Mouse (Mus musculus) hindbrain, embryonic 13.5 days (tissue): ENCODE results near the gene Agtr1a. TPM values are rescaled to one million over a fixed set of nuclear protein-coding genes. Genes with fewer than 3 reads are reported as not detected.

Experiments
- ATAC-seq: fragments of 200-750 bp; cut with Nextera tagmentation; 2 replicates; pipeline ENCODE4 v1.8.0; 2017; ENCODE audit warnings: moderate TSS enrichment; ENCODE audit not compliant: low FRiP score
- H3K27ac ChIP-seq: fragments of 300-500 bp; sonication (generic); 2 replicates; pipeline ENCODE4 v1.5.1; 2015; ENCODE audit warnings: inconsistent platforms, mild to moderate bottlenecking, moderate library complexity
- H3K27me3 ChIP-seq: fragments of 300-500 bp; sonication (generic); 2 replicates; pipeline ENCODE4 v1.6.1; 2015; ENCODE audit warnings: mild to moderate bottlenecking, inconsistent platforms
- H3K36me3 ChIP-seq: fragments of 300-500 bp; sonication (generic); 2 replicates; pipeline ENCODE4 v1.6.1; 2015; ENCODE audit warnings: mild to moderate bottlenecking, inconsistent platforms
- H3K4me1 ChIP-seq: fragments of 300-500 bp; sonication (generic); replicated peaks from 2 replicates; pipeline ENCODE4 v1.6.1; 2015; ENCODE audit warnings: inconsistent platforms
- H3K4me2 ChIP-seq: fragments of 300-500 bp; sonication (generic); 2 replicates; pipeline ENCODE4 v1.6.1; 2015; ENCODE audit warnings: inconsistent platforms, mild to moderate bottlenecking, moderate library complexity
- H3K4me3 ChIP-seq: fragments of 300-500 bp; sonication (generic); 2 replicates; pipeline ENCODE4 v1.5.1; 2015; ENCODE audit warnings: mild to moderate bottlenecking, inconsistent platforms
- H3K9ac ChIP-seq: fragments of 300-500 bp; sonication (generic); 2 replicates; pipeline ENCODE4 v1.6.1; 2015; ENCODE audit warnings: mild to moderate bottlenecking, inconsistent platforms
- H3K9me3 ChIP-seq: fragments of 300-500 bp; sonication (generic); 2 replicates; pipeline ENCODE4 v1.6.1; 2016; ENCODE audit warnings: inconsistent platforms
- WGBS: fragments of 180-500 bp; shearing (Covaris S2); methylation state at CpG from one replicate; pipeline ENCODE4 v1.1.7; 2015; 5-methylcytosine and 5-hydroxymethylcytosine counted together
- polyA plus RNA-seq: library from polyadenylated mRNA; unstranded; fragments of >200 nt; fragmentation: Nextera tagmentation; extraction: Ambion mirVana; gene quantifications from 2 replicates; pipeline ENCODE4 v1.2.1, GENCODE M21; 2015

Gene Agtr1a
- polyA plus RNA-seq, 1 experiment from 2014 or later, result 0.40 TPM

DNA sequence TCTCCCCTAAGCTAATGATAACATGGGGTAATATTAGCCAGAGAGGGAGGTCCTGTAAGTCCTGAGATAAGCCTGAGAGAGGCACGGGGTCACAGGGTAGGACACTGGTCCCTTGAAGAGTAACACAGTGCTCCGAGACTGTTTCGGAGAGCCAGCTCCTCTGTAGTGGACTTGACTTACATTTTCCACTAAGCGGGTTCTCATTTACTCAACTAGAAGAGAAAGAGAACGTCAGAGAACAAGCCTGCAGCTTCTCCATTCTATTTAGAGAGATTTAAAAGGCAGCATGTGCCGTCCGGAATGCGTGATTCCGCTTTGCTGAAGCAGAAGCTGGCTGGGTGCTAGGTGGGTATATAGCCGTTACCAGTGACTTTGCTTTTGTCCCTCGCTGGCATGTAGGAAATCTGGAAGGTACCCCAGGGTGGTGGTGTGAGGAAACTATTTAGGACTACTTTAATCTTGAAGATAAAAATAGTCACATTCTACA lies 9.2 kb downstream of the Agtr1a start:
- H3K4me3 ChIP-seq, result no peak overlapping the region
- no peaks in the 10 kb centered on the region for H3K9me3 ChIP-seq
- H3K27me3 ChIP-seq, result no peaks in the 10 kb centered on the region
- no peak for ATAC-seq
- H3K27ac ChIP-seq, result no peak overlapping the region
- no peaks in the 10 kb centered on the region for H3K4me1 ChIP-seq
- no peak overlapping the region for H3K4me2 ChIP-seq
- no peak overlapping the region for H3K9ac ChIP-seq
- 90% methylated on average over 11 of the region's 11 CpGs for WGBS
- no peaks in the 10 kb centered on the region for H3K36me3 ChIP-seq

GRCm38 (mm10) chr13:30346881-30347280 lies 10.6 kb downstream of the Agtr1a start:
- no peak overlapping the region for H3K4me3 ChIP-seq
- H3K9me3 ChIP-seq, result no peaks in the 10 kb centered on the region
- no peak overlapping the region for H3K4me2 ChIP-seq
- no peaks in the 10 kb centered on the region for H3K4me1 ChIP-seq
- H3K9ac ChIP-seq, result no peak overlapping the region
- no peaks in the 10 kb centered on the region for H3K27me3 ChIP-seq
- no peak overlapping the region for H3K27ac ChIP-seq
- WGBS, result 91% methylated on average over 4 of the region's 4 CpGs
- H3K36me3 ChIP-seq, result no peaks in the 10 kb centered on the region
- ATAC-seq, result no peak

GRCm38 (mm10) chr13:30348306-30348705 lies 12.1 kb downstream of the Agtr1a start:
- H3K27ac ChIP-seq, result no peak overlapping the region
- H3K9ac ChIP-seq, result no peak overlapping the region
- H3K36me3 ChIP-seq, result no peaks in the 10 kb centered on the region

DNA sequence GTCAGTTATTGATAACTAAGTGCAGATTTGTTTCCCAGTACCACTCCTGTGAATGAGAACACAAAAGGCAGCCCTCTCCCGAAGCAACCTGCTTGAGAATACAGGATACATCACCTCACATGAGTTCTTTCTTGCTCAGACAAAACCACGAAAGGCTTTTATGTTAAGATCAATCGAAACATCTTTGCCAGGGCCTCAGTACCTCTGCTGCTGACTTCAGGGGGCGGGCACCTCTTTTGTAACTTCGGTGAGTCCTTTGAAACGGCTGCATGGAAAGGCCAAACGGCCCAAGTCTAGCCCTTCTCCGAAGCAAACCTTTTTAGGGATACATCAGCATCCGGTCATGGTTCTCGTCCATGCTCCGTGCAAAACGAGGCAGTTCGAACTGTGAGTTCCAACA lies 15.7 kb downstream of the Agtr1a start:
- ATAC-seq, result no peak
- 48% methylated on average over 13 of the region's 13 CpGs for WGBS
- no peak overlapping the region for H3K4me3 ChIP-seq

More at GRCm38 (mm10) chr13:30348306-30348705, 12.1 kb downstream of the Agtr1a start:
- no peak overlapping the region for H3K4me2 ChIP-seq
- H3K4me3 ChIP-seq, result no peak overlapping the region
- no peaks in the 10 kb centered on the region for H3K27me3 ChIP-seq
- no peaks in the 10 kb centered on the region for H3K9me3 ChIP-seq
- no peak for ATAC-seq
- no peaks in the 10 kb centered on the region for H3K4me1 ChIP-seq

DNA sequence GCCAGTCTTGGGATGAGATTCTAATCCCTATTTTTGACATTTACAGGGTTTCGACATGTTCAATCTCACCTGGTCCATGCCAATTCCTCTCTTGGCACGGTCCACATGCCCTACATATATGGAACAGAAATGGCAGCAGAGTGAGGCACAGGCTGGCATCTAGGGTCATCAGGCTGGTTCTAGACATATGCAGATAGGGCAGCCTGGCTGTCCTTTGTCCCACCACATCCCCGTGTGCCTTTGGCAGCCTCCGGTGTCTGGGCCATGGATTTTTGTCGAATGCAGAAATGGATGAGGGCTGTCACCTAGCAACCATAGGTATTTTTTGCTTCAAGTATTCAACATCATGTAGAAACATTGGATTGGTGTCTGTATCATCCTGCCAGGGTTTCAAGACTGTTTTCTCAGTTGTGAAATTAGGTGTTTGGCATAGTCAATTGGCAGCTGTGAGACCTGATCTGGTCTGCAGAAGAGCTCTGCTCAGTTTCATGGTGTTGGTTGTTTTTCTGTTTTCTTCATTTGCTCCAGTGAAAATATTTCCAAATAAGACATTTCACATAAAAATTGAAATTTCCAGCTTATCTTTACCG lies 18.8 kb downstream of the Agtr1a start:
- ATAC-seq, result no peak
- no peaks in the 10 kb centered on the region for H3K9me3 ChIP-seq
- no peaks in the 10 kb centered on the region for H3K36me3 ChIP-seq

More for the DNA sequence above, 15.7 kb downstream of the Agtr1a start:
- H3K27me3 ChIP-seq, result no peaks in the 10 kb centered on the region
- H3K4me2 ChIP-seq, result no peak overlapping the region
- no peak overlapping the region for H3K9ac ChIP-seq
- H3K27ac ChIP-seq, result no peak overlapping the region
- H3K36me3 ChIP-seq, result no peaks in the 10 kb centered on the region
- no peaks in the 10 kb centered on the region for H3K4me1 ChIP-seq
- H3K9me3 ChIP-seq, result no peaks in the 10 kb centered on the region

GRCm38 (mm10) chr13:30355979-30356378 lies 19.7 kb downstream of the Agtr1a start:
- Histone ChIP-seq H3K36me3 (no peaks in the 10 kb centered on the region), H3K27me3 (no peaks in the 10 kb centered on the region), H3K4me3 (no peak overlapping the region), H3K9me3 (no peaks in the 10 kb centered on the region), H3K9ac (no peak overlapping the region), H3K4me2 (no peak overlapping the region), H3K4me1 (no peaks in the 10 kb centered on the region), H3K27ac (no peak overlapping the region)
- WGBS, result 96% methylated on average over 2 of the region's 2 CpGs
- no peak for ATAC-seq

More for the DNA sequence above, 18.8 kb downstream of the Agtr1a start:
- H3K9ac ChIP-seq, result no peak overlapping the region
- H3K4me2 ChIP-seq, result no peak overlapping the region
- no peaks in the 10 kb centered on the region for H3K4me1 ChIP-seq
- no peak overlapping the region for H3K27ac ChIP-seq
- 87% methylated on average over 6 of the region's 6 CpGs for WGBS
- H3K4me3 ChIP-seq, result no peak overlapping the region
- H3K27me3 ChIP-seq, result no peaks in the 10 kb centered on the region

DNA sequence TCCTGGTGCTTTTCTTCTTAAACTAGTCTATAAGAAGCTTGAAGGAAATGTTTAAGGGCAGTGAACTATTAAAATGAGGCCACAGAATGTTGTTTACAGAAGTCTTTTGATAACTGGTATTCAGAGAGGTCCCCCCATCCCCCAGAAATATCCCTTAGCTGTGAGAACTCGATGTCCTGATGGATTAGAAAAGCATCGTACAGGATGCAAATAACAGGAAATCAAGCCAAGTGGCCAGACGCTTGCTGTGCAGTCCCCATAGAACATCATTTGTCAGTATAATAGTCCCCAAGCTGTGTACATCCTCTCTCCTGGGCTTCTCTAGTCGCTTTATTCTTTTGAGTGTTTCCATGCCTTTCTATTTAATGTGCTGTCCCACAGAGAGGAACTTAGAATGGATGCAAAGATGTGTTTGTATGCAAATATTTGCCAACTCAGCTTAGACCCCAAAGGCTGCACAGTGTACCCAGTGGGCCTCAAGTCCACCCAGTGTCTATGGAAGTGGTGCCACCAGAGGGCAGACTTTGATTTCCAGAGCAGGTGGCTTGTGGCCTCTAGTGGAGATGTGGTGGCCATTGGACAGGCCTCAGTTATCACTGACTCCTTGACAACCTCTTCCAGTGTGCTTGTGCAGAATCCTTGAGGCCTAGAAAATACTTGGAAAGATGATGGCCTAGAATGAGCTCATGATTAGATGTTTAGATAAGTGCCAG lies 22.4 kb downstream of the Agtr1a start:
- no peak for ATAC-seq

GRCm38 (mm10) chr13:30359886-30360285 lies 23.6 kb downstream of the Agtr1a start:
- H3K27me3 ChIP-seq, result no peaks in the 10 kb centered on the region
- H3K36me3 ChIP-seq, result no peaks in the 10 kb centered on the region
- H3K4me3 ChIP-seq, result no peak overlapping the region
- whole genome bisulfite sequencing, result 83% methylated on average over 2 of the region's 2 CpGs
- no peak overlapping the region for H3K9ac ChIP-seq
- H3K4me2 ChIP-seq, result no peak overlapping the region
- no peak for ATAC-seq
- H3K4me1 ChIP-seq, result no peaks in the 10 kb centered on the region
- no peak overlapping the region for H3K27ac ChIP-seq
- H3K9me3 ChIP-seq, result no peaks in the 10 kb centered on the region

More for the DNA sequence above, 22.4 kb downstream of the Agtr1a start:
- 50% methylated on average over 4 of the region's 4 CpGs for whole genome bisulfite sequencing
- Histone ChIP-seq H3K9ac (no peak overlapping the region), H3K4me1 (no peaks in the 10 kb centered on the region), H3K27me3 (no peaks in the 10 kb centered on the region), H3K36me3 (no peaks in the 10 kb centered on the region), H3K4me2 (no peak overlapping the region), H3K9me3 (no peaks in the 10 kb centered on the region), H3K4me3 (no peak overlapping the region), H3K27ac (no peak overlapping the region)

- Histone ChIP-seq H3K4me2 (no peak overlapping the region), H3K9ac (no peak overlapping the region), H3K27ac (no peak overlapping the region), H3K9me3 (no peaks in the 10 kb centered on the region), H3K4me1 (no peaks in the 10 kb centered on the region), H3K36me3 (no peaks in the 10 kb centered on the region), H3K27me3 (no peaks in the 10 kb centered on the region), H3K4me3 (no peak overlapping the region)
- WGBS, result 54% methylated on average over 5 of the region's 5 CpGs
- no peak for ATAC-seq
These were observed 24.8 kb downstream of the Agtr1a start for GRCm38 (mm10) chr13:30361002-30361401.

GRCm38 (mm10) chr13:30362048-30362447 lies 25.8 kb downstream of the Agtr1a start:
- no peaks in the 10 kb centered on the region for H3K4me1 ChIP-seq
- H3K4me3 ChIP-seq, result no peak overlapping the region
- no peak overlapping the region for H3K27ac ChIP-seq
- H3K36me3 ChIP-seq, result no peaks in the 10 kb centered on the region
- 96% methylated on average over 6 of the region's 6 CpGs for WGBS
- no peak overlapping the region for H3K9ac ChIP-seq
- no peak for ATAC-seq
- no peak overlapping the region for H3K4me2 ChIP-seq
- no peaks in the 10 kb centered on the region for H3K9me3 ChIP-seq
- no peaks in the 10 kb centered on the region for H3K27me3 ChIP-seq

DNA sequence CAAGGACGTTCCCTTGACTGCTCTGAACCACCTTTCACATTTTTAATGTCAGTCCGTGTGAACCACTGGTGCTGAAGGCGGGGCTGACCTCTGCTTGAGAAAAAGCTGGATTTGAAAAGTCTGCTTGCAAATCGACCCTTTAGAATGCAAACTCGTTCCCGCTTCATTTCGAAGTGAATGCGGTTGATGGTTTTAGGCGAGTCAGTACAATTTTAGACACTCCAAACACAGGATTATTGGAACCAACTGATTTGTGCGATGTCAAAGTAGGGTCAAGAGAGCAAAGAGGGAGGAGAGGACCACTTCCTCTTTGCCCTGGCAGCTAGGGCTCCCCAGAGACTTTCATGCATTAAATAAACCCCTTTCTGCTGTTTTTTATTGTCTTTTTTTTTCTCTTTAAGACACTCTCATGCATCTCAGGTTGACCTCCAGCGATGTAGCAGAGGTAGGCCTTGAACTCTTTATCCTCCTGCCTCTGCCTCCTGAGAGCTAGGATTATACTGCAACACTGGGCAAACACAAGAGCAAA lies 27.9 kb downstream of the Agtr1a start:
- no peaks in the 10 kb centered on the region for H3K36me3 ChIP-seq
- H3K4me1 ChIP-seq, result no peaks in the 10 kb centered on the region
- no peak overlapping the region for H3K4me3 ChIP-seq
- 77% methylated on average over 11 of the region's 11 CpGs for WGBS
- H3K27ac ChIP-seq, result no peak overlapping the region
- no peak for ATAC-seq
- H3K9me3 ChIP-seq, result no peaks in the 10 kb centered on the region
- H3K4me2 ChIP-seq, result no peak overlapping the region
- H3K9ac ChIP-seq, result no peak overlapping the region
- no peaks in the 10 kb centered on the region for H3K27me3 ChIP-seq

- no peaks in the 10 kb centered on the region for H3K9me3 ChIP-seq
These were observed 28.5 kb downstream of the Agtr1a start for GRCm38 (mm10) chr13:30364780-30365179.

DNA sequence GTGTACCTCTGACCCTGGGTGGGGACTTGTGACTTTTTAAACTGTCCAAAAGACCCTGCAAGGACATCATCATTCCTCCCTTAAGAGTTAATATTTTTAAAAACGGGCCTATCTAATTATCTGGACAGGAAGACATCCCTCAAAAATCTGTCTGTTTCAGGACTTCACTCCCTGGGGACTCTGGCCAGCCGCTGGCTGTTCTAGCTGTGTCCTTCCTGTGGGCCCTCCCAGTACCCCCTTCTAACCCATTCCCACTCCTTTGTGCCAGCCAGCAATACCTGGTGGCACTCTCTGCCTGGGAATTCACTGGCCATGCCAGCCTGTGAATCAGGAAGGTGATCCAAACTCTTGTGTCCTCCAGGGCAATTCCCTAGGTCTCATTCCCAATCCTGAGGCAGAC lies 29.1 kb downstream of the Agtr1a start:
- no peak for ATAC-seq
- Histone ChIP-seq H3K4me1 (no peaks in the 10 kb centered on the region), H3K27ac (no peak overlapping the region), H3K36me3 (no peaks in the 10 kb centered on the region), H3K4me2 (no peak overlapping the region), H3K27me3 (no peaks in the 10 kb centered on the region), H3K4me3 (no peak overlapping the region), H3K9me3 (no peaks in the 10 kb centered on the region), H3K9ac (no peak overlapping the region)
- 82% methylated on average over 2 of the region's 2 CpGs for WGBS

More at GRCm38 (mm10) chr13:30364780-30365179, 28.5 kb downstream of the Agtr1a start:
- Histone ChIP-seq H3K4me2 (no peak overlapping the region), H3K4me1 (no peaks in the 10 kb centered on the region), H3K27ac (no peak overlapping the region), H3K4me3 (no peak overlapping the region), H3K27me3 (no peaks in the 10 kb centered on the region), H3K9ac (no peak overlapping the region), H3K36me3 (no peaks in the 10 kb centered on the region)
- no peak for ATAC-seq
- 87% methylated on average over 9 of the region's 9 CpGs for WGBS
